Mouse (Mus musculus): Measurements from ENCODE around the gene Prl2c5.
"Not testable (repeated sequence)": the region's sequence is repeated elsewhere in the genome, so short reads cannot be mapped to it uniquely, and the experiment has no call there.

Gene Prl2c5

DNA sequence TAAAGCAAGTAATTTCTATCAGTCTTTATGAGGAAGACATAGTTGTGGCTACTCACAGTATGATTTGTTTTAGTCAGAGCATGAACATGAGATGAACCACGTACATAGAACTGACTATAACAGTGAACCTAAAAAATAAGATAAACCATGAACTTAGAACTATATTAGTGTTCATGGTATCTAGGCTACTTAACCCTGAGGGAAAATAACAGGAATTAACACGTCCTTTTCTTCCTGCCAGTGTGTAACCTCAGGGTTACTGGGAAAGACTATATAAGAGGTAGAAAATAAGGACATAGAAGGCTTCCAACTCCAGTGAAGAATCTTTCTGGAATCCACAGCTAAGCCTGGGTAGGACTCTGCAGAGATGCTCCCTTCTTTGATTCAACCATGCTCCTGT is at the start of gene Prl2c5:
Prl2c5 (plus strand) TSS at position 301 of the 400 bp plus-strand sequence.
- not testable (repeated sequence) for DNase-seq (ENCODE audit: extremely low read depth, insufficient read length, low spot score)

GRCm38 (mm10) chr13:13162777-13163485 is 19.6 kb upstream of the Prl2c5 start:
- not testable (repeated sequence) for DNase-seq (ENCODE audit: extremely low read depth, insufficient read length, low spot score)

DNA sequence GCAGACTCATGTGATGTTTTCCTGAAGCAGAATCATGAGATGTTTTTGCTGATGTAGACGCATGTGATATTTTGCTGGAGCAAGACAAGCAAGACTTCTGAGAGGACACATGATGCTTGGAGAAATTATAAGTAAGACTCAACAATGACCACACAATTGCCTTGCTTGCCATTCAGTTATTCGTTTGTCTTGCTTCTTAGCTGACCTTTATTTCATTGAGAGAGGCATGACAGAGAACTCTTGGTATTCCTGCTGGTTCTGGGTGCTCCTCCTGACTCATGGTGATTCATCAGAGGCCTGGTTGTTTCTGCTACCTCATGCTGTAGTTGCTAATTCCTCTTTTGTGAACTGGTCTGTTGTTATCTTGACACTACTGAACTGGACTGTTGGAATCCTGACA is 13.9 kb upstream of the Prl2c5 start:
- DNase-seq (ENCODE audit: extremely low read depth, insufficient read length, low spot score): peak; percentile 36

- peak; percentile 34 for DNase-seq (ENCODE audit: extremely low read depth, insufficient read length, low spot score)
Observed at GRCm38 (mm10) chr13:13173616-13174136, 8.8 kb upstream of the Prl2c5 start.

GRCm38 (mm10) chr13:13175736-13176135 is 6.8 kb upstream of the Prl2c5 start:
- not testable (repeated sequence) for DNase-seq (ENCODE audit: extremely low read depth, insufficient read length, low spot score)

GRCm38 (mm10) chr13:13211168-13211567 is 28.7 kb downstream of the Prl2c5 start:
- DNase-seq (ENCODE audit: extremely low read depth, insufficient read length, low spot score): not testable (repeated sequence)

- not testable (repeated sequence) for DNase-seq (ENCODE audit: extremely low read depth, insufficient read length, low spot score)
Observed at GRCm38 (mm10) chr13:13216363-13216762, 33.8 kb downstream of the Prl2c5 start.

DNA sequence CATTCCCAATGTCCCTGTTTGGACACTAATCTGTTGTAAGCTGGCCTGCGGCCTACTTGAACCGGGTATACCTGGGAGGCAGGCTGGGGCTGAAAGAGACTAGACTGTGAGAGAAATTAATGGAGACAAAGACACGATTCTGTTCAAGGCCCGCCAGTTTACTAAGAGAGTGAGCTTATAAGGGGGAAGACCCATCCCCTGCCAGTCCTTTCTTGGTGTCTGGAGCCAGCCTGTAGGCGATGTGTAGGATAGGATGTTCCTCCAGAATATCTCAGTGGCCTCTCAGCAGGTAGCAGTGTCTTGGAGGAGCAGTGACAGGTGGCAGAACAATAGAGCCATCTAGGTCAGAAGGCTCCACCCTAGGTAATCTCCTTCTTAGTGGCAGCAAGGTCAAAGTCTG is 37.7 kb downstream of the Prl2c5 start:
- DNase-seq (ENCODE audit: extremely low read depth, insufficient read length, low spot score): not testable (repeated sequence)

DNA sequence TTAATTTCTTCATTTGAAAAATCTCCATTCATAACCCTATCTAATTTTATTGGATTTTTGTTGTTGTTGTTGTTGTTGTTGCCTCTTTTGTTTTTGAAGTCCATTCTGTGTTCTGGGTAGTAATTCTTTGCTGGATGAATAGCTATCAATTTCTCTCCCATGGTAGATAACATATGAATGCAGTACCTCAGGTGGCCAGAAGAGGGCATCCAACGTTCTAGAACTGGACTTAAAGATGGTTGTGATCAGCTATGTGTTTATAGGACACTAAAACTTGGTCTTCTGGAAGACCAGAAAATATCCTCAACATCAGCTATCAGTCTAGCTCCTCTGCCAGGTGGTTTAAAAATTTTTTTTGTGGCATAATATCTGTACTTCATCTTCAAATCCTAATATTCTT is 54.9 kb downstream of the Prl2c5 start:
- DNase-seq (ENCODE audit: extremely low read depth, insufficient read length, low spot score): not testable (repeated sequence)

Measured in 3134 (cell line).